Mouse (Mus musculus): ENCODE measurements around the gene Gckr. TPM values are rescaled to one million over a fixed set of nuclear protein-coding genes. Genes with fewer than 3 reads are reported as not detected.

Gckr gene
- polyA plus RNA-seq, 1 experiment from 2014 or later: 0.27 TPM

- peaks cover 9% of the 10 kb centered on the region for H3K36me3 ChIP-seq (ENCODE audit: control insufficient read depth, insufficient read depth)
- H3K4me1 ChIP-seq (replicated peaks; ENCODE audit: control insufficient read depth, insufficient read depth, low read length): 0 out of 2 replicates have a peak, but pooled peaks cover 2% of the 10 kb centered on the region
Measured at GRCm38 (mm10) chr5:31255971-31256370, 41.3 kb upstream of the Gckr start.

DNA sequence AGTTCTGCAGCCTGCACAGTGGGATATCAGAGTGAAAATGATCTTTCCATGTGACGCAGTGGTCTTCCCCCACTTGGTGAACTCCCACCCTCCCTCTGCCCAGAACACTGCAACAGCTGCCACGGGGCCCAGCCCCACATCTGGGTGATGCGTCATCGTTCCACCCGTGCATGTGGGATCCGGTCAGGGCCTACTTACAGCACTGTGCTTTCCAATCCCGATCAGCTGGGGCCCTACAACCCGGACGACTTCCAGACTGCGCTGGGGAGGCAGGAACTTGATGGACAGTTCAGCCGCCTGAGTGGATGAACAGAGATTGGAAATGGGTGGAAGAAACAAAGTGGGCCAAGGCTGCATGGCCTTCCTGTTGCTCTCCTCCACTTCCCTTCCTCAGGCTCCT, 39.6 kb upstream of the Gckr start:
- Histone ChIP-seq H3K27ac (ENCODE audit: low read length) (no peak overlapping the region), H3K4me1 (replicated peaks; ENCODE audit: control insufficient read depth, insufficient read depth, low read length) (no peaks in the 10 kb centered on the region), H3K4me3 (replicated peaks; ENCODE audit: low read length) (no peak overlapping the region), H3K9ac (replicated peaks; ENCODE audit: low read depth, low read length) (no peak overlapping the region), H3K4me2 (ENCODE audit: low read length) (no peak overlapping the region), H3K36me3 (ENCODE audit: control insufficient read depth, insufficient read depth) (peaks cover 8% of the 10 kb centered on the region), H3K27me3 (replicated peaks; ENCODE audit: control insufficient read depth, insufficient read depth, low read length) (no peaks in the 10 kb centered on the region), H3K9me3 (ENCODE audit: control insufficient read depth, low read length) (no peaks in the 10 kb centered on the region)
- ATAC-seq: no peak
- WGBS: 93% methylated on average over 11 of the region's 11 CpGs

More at GRCm38 (mm10) chr5:31255971-31256370, 41.3 kb upstream of the Gckr start:
- no peak overlapping the region for H3K27ac ChIP-seq (ENCODE audit: low read length)
- no peaks in the 10 kb centered on the region for H3K27me3 ChIP-seq (replicated peaks; ENCODE audit: control insufficient read depth, insufficient read depth, low read length)
- ATAC-seq: no peak
- no peak overlapping the region for H3K9ac ChIP-seq (replicated peaks; ENCODE audit: low read depth, low read length)
- no peak overlapping the region for H3K4me2 ChIP-seq (ENCODE audit: low read length)
- 90% methylated on average over 2 of the region's 2 CpGs for WGBS
- no peak overlapping the region for H3K4me3 ChIP-seq (replicated peaks; ENCODE audit: low read length)
- H3K9me3 ChIP-seq (ENCODE audit: control insufficient read depth, low read length): no peaks in the 10 kb centered on the region

DNA sequence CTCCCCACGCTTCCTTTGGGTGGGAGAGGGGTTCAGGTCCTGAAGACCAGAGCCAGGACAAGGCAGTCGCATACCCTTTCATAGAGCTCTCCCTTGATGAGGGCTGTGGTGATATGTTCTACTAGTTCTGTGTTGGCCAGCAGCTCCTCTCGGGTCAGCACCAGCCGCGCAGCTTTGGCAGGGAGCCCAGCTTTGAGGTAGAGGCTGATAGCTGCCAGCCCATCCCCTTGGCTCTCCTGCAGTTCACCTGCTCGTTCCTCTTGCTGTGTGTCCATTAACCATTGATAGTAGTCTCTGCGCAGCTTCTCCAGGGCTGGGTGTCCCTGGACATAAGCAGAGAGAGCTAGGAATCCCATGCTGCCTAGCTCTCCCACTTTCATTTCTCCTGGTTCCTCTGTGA, 31.1 kb upstream of the Gckr start:
- H3K36me3 ChIP-seq (ENCODE audit: control insufficient read depth, insufficient read depth): peaks cover 32% of the 10 kb centered on the region
- H3K27me3 ChIP-seq (replicated peaks; ENCODE audit: control insufficient read depth, insufficient read depth, low read length): no peaks in the 10 kb centered on the region
- ATAC-seq: no peak
- H3K27ac ChIP-seq (ENCODE audit: low read length): no peak overlapping the region
- no peak overlapping the region for H3K9ac ChIP-seq (replicated peaks; ENCODE audit: low read depth, low read length)
- no peaks in the 10 kb centered on the region for H3K4me1 ChIP-seq (replicated peaks; ENCODE audit: control insufficient read depth, insufficient read depth, low read length)
- WGBS: 94% methylated on average over 7 of the region's 7 CpGs
- H3K4me2 ChIP-seq (ENCODE audit: low read length): no peak overlapping the region
- H3K9me3 ChIP-seq (ENCODE audit: control insufficient read depth, low read length): no peaks in the 10 kb centered on the region
- no peak overlapping the region for H3K4me3 ChIP-seq (replicated peaks; ENCODE audit: low read length)

GRCm38 (mm10) chr5:31267686-31268085, 29.6 kb upstream of the Gckr start:
- H3K4me2 ChIP-seq (ENCODE audit: low read length): no peak overlapping the region
- H3K4me3 ChIP-seq (replicated peaks; ENCODE audit: low read length): no peak overlapping the region
- peaks cover 29% of the 10 kb centered on the region for H3K36me3 ChIP-seq (ENCODE audit: control insufficient read depth, insufficient read depth)
- no peaks in the 10 kb centered on the region for H3K4me1 ChIP-seq (replicated peaks; ENCODE audit: control insufficient read depth, insufficient read depth, low read length)
- H3K27me3 ChIP-seq (replicated peaks; ENCODE audit: control insufficient read depth, insufficient read depth, low read length): no peaks in the 10 kb centered on the region
- no peak overlapping the region for H3K27ac ChIP-seq (ENCODE audit: low read length)
- H3K9ac ChIP-seq (replicated peaks; ENCODE audit: low read depth, low read length): no peak overlapping the region
- ATAC-seq: no peak
- 38% methylated on average over 6 of the region's 6 CpGs for WGBS
- no peaks in the 10 kb centered on the region for H3K9me3 ChIP-seq (ENCODE audit: control insufficient read depth, low read length)

GRCm38 (mm10) chr5:31273018-31273417, 24.2 kb upstream of the Gckr start:
- no peaks in the 10 kb centered on the region for H3K4me1 ChIP-seq (replicated peaks; ENCODE audit: control insufficient read depth, insufficient read depth, low read length)
- H3K4me2 ChIP-seq (ENCODE audit: low read length): no peak overlapping the region
- ATAC-seq: no peak
- no peak overlapping the region for H3K9ac ChIP-seq (replicated peaks; ENCODE audit: low read depth, low read length)
- H3K27ac ChIP-seq (ENCODE audit: low read length): no peak overlapping the region
- H3K27me3 ChIP-seq (replicated peaks; ENCODE audit: control insufficient read depth, insufficient read depth, low read length): no peaks in the 10 kb centered on the region
- peaks cover 17% of the 10 kb centered on the region for H3K36me3 ChIP-seq (ENCODE audit: control insufficient read depth, insufficient read depth)
- no peak overlapping the region for H3K4me3 ChIP-seq (replicated peaks; ENCODE audit: low read length)
- WGBS: 85% methylated on average over 6 of the region's 6 CpGs
- H3K9me3 ChIP-seq (ENCODE audit: control insufficient read depth, low read length): no peaks in the 10 kb centered on the region

- H3K9me3 ChIP-seq (ENCODE audit: control insufficient read depth, low read length): no peaks in the 10 kb centered on the region
- no peak for ATAC-seq
- no peak overlapping the region for H3K9ac ChIP-seq (replicated peaks; ENCODE audit: low read depth, low read length)
Measured at GRCm38 (mm10) chr5:31279245-31279988, 17.8 kb upstream of the Gckr start.

GRCm38 (mm10) chr5:31288225-31288624, 9.0 kb upstream of the Gckr start:
- H3K9me3 ChIP-seq (ENCODE audit: control insufficient read depth, low read length): no peaks in the 10 kb centered on the region
- no peak for ATAC-seq
- H3K4me2 ChIP-seq (ENCODE audit: low read length): no peak overlapping the region
- H3K36me3 ChIP-seq (ENCODE audit: control insufficient read depth, insufficient read depth): peaks cover 19% of the 10 kb centered on the region
- H3K4me1 ChIP-seq (replicated peaks; ENCODE audit: control insufficient read depth, insufficient read depth, low read length): peaks cover 17% of the 10 kb centered on the region
- no peak overlapping the region for H3K9ac ChIP-seq (replicated peaks; ENCODE audit: low read depth, low read length)
- no peaks in the 10 kb centered on the region for H3K27me3 ChIP-seq (replicated peaks; ENCODE audit: control insufficient read depth, insufficient read depth, low read length)
- no peak overlapping the region for H3K27ac ChIP-seq (ENCODE audit: low read length)
- H3K4me3 ChIP-seq (replicated peaks; ENCODE audit: low read length): no peak overlapping the region
- WGBS: 87% methylated on average over 4 of the region's 4 CpGs

More at GRCm38 (mm10) chr5:31279245-31279988, 17.8 kb upstream of the Gckr start:
- Histone ChIP-seq H3K27me3 (replicated peaks; ENCODE audit: control insufficient read depth, insufficient read depth, low read length) (no peaks in the 10 kb centered on the region), H3K27ac (ENCODE audit: low read length) (no peak overlapping the region), H3K36me3 (ENCODE audit: control insufficient read depth, insufficient read depth) (peaks cover 30% of the 10 kb centered on the region), H3K4me3 (replicated peaks; ENCODE audit: low read length) (no peak overlapping the region), H3K4me1 (replicated peaks; ENCODE audit: control insufficient read depth, insufficient read depth, low read length) (no peaks in the 10 kb centered on the region), H3K4me2 (ENCODE audit: low read length) (no peak overlapping the region)
- 90% methylated on average over 20 of the region's 20 CpGs for WGBS

- Histone ChIP-seq H3K4me3 (replicated peaks; ENCODE audit: low read length) (no peak overlapping the region), H3K9me3 (ENCODE audit: control insufficient read depth, low read length) (no peaks in the 10 kb centered on the region), H3K27ac (ENCODE audit: low read length) (no peak overlapping the region), H3K4me2 (ENCODE audit: low read length) (no peak overlapping the region), H3K27me3 (replicated peaks; ENCODE audit: control insufficient read depth, insufficient read depth, low read length) (no peaks in the 10 kb centered on the region), H3K4me1 (replicated peaks; ENCODE audit: control insufficient read depth, insufficient read depth, low read length) (peaks cover 17% of the 10 kb centered on the region), H3K9ac (replicated peaks; ENCODE audit: low read depth, low read length) (no peak overlapping the region), H3K36me3 (ENCODE audit: control insufficient read depth, insufficient read depth) (peaks cover 17% of the 10 kb centered on the region)
- ATAC-seq: no peak
- WGBS: 73% methylated on average over 3 of the region's 3 CpGs
Measured at GRCm38 (mm10) chr5:31288655-31289054, 8.6 kb upstream of the Gckr start.

GRCm38 (mm10) chr5:31289626-31290230, 7.5 kb upstream of the Gckr start:
- Histone ChIP-seq H3K36me3 (ENCODE audit: control insufficient read depth, insufficient read depth) (peaks cover 12% of the 10 kb centered on the region; the same call in 1 of the 2 replicates), H3K4me2 (ENCODE audit: low read length) (peak overlapping the region; percentile 94), H3K27me3 (replicated peaks; ENCODE audit: control insufficient read depth, insufficient read depth, low read length) (no peaks in the 10 kb centered on the region), H3K9me3 (ENCODE audit: control insufficient read depth, low read length) (no peaks in the 10 kb centered on the region), H3K4me1 (replicated peaks; ENCODE audit: control insufficient read depth, insufficient read depth, low read length) (peaks cover 27% of the 10 kb centered on the region), H3K27ac (ENCODE audit: low read length) (no peak overlapping the region), H3K4me3 (replicated peaks; ENCODE audit: low read length) (no peak overlapping the region), H3K9ac (replicated peaks; ENCODE audit: low read depth, low read length) (no peak overlapping the region)
- WGBS: 81% methylated on average over 3 of the region's 3 CpGs
- no peak for ATAC-seq

Data from forebrain, embryonic 16.5 days (tissue).